Mouse (Mus musculus) CH12.LX (cell line): ENCODE measurements at regions not wholly inside any gene's neighbourhood (a gene's known extent, or its start where the extent isn't known, plus 50 kb on each side); places are given as distances from the start of the nearest gene placed in this dataset.

ENCODE experiments used
- CHD2 ChIP-seq: IDR thresholded peaks from 2 replicates; pipeline ENCODE4 v1.6.1; 2011; ENCODE audit warnings: low read length, improper control_type of control experiment
- CTCF ChIP-seq, 2 experiments: IDR thresholded peaks in 1 of 2; conservative IDR thresholded peaks in 1 of 2; 2 replicates each; pipeline ENCODE4 v1.5.1; 2011 to 2012; ENCODE audit warnings: low read depth in 2 of 2, low read length in 2 of 2, improper control_type of control experiment in 1 of 2, inconsistent platforms in 1 of 2, mild to moderate bottlenecking in 1 of 2, moderate library complexity in 1 of 2
- HCFC1 ChIP-seq: IDR thresholded peaks from 2 replicates; pipeline ENCODE4 v1.6.1; 2012; ENCODE audit warnings: low read depth, mild to moderate bottlenecking, inconsistent platforms, low read length, improper control_type of control experiment
- JUND ChIP-seq: conservative IDR thresholded peaks from 2 replicates; pipeline ENCODE4 v1.6.1; 2011; ENCODE audit warnings: low read depth, low read length, improper control_type of control experiment
- MYC ChIP-seq: IDR thresholded peaks from 2 replicates; pipeline ENCODE4 v1.6.1; 2011; ENCODE audit warnings: low read depth, mild to moderate bottlenecking, improper control_type of control experiment, low read length
- POLR2A ChIP-seq: IDR thresholded peaks from 2 replicates; pipeline ENCODE4 v1.6.1; 2011; ENCODE audit warnings: low read depth, mild to moderate bottlenecking, improper control_type of control experiment, low read length
- SMC3 ChIP-seq: IDR thresholded peaks from 2 replicates; pipeline ENCODE4 v1.6.1; 2011; ENCODE audit warnings: low read depth, low read length, improper control_type of control experiment
- USF1 ChIP-seq: IDR thresholded peaks from 2 replicates; pipeline ENCODE4 v1.6.1; 2014; ENCODE audit warnings: low read depth, mild to moderate bottlenecking, inconsistent platforms, low read length, improper control_type of control experiment
- USF2 ChIP-seq: conservative IDR thresholded peaks from 2 replicates; pipeline ENCODE4 v1.6.1; 2011; ENCODE audit warnings: low read depth, low read length, improper control_type of control experiment
- ZC3H11A ChIP-seq: IDR thresholded peaks from 2 replicates; pipeline ENCODE4 v1.6.1; 2012; ENCODE audit warnings: low read depth, mild to moderate bottlenecking, inconsistent platforms, low read length, improper control_type of control experiment
- ZKSCAN1 ChIP-seq: IDR thresholded peaks from 2 replicates; pipeline ENCODE4 v1.6.1; 2012; ENCODE audit warnings: low read depth, inconsistent platforms, low read length, improper control_type of control experiment, borderline replicate concordance
- ZNF384 ChIP-seq: IDR thresholded peaks from 2 replicates; pipeline ENCODE4 v1.6.1; 2012; ENCODE audit warnings: low read depth, low read length, improper control_type of control experiment, inconsistent platforms

DNA sequence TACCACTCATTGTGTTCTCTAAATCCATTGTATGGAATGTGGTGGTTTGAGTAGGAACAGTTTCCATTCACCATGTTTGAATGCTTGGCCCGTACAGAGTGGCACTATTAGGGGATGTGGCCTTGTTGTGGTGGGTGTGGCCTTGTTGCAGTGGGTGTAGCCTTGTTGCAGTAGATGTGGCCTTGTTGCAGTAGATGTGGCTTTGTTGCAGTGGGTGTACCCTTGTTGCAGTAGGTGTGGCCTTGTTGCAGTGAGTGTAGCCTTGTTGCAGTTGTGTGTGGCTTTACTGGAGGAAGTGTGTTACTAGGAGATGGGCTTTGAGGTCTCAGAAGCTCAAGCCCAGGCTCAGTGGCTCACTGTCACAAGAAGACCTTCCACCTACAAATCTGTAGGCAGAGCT lies 64.4 kb upstream of the Plxnc1 start:
- TF ChIP-seq ZNF384 (no peak), POLR2A (no peak), CTCF (conservative IDR thresholded peaks at IDR 0.05 in 1 of 2, IDR thresholded peaks at IDR 0.05 in 1 of 2; ENCODE audit: low read depth in 2 of 2, low read length in 2 of 2) (no peak), CHD2 (no peak), USF1 (no peak), ZKSCAN1 (no peak), HCFC1 (no peak), ZC3H11A (no peak), SMC3 (no peak), JUND (no peak), USF2 (no peak), MYC (no peak)
